10 mouse cellular contexts compared by ENCODE assay signal in genomic region chr14:111681773-111682172, GRCm38 (mm10). TPM values are rescaled to one million over a fixed set of nuclear protein-coding genes. Genes with fewer than 3 reads are reported as not detected.
DNase-seq lines count a peak whose midpoint lies in the region; ATAC-seq lines count a peak whose summit lies in the region.
"Had no signal": no experiment of that assay in that cellular context is flagged by ENCODE, and none has a peak within 500 bp of the region (broad histone marks: within the 10 kb centered on the region; RNA-seq: fewer than 3 reads in every experiment).

No protein-coding gene starts in this region.

- DNase-seq in heart, postnatal 14 days: no peak
- peak; percentile 14 for DNase-seq in forelimb bud, embryonic 11.5 days (ENCODE audit: low read depth, low spot score)
- no peak for DNase-seq in midbrain, embryonic 10.5 days (ENCODE audit: low spot score)
- no peak for DNase-seq in spleen, adult 18-20 months
- no peak for DNase-seq in urinary bladder, adult 2 months (ENCODE audit: low spot score)
- DNase-seq in left cerebral cortex, adult 18-20 months (ENCODE audit: low spot score in 2 of 2): no peak

- no peaks in the 10 kb centered on the region for H3K9me3 ChIP-seq in heart, embryonic 16.5 days (replicated peaks; ENCODE audit: control insufficient read depth, low read length)
- no peaks in the 10 kb centered on the region for H3K9me3 ChIP-seq in midbrain, embryonic 10.5 days (replicated peaks)

- ATAC-seq in heart, embryonic 16.5 days (replicated peaks; ENCODE audit: extremely low read depth, insufficient read depth, low FRiP score): no peak

- 5% methylated on average over 13 of the region's 13 CpGs for WGBS in heart, embryonic 16.5 days
- WGBS in midbrain, embryonic 10.5 days: 17% methylated on average over 13 of the region's 13 CpGs

- H3K4me3 ChIP-seq in heart, embryonic 16.5 days (ENCODE audit: low read length): peak overlapping the region; percentile 57
- H3K4me3 ChIP-seq in brown adipose tissue, adult 24 weeks (ENCODE audit: insufficient read depth, low read depth, low read length): peak overlapping the region; percentile 28
- H3K4me3 ChIP-seq in midbrain, embryonic 10.5 days: peak overlapping the region; percentile 53

- no peaks in the 10 kb centered on the region for H3K36me3 ChIP-seq in heart, embryonic 16.5 days (ENCODE audit: control insufficient read depth, insufficient read depth)
- peaks cover 22% of the 10 kb centered on the region for H3K36me3 ChIP-seq in midbrain, embryonic 10.5 days

- H3K4me2 ChIP-seq in heart, embryonic 16.5 days (ENCODE audit: low read depth, low read length): peak overlapping the region; percentile 72

- peaks cover 8% of the 10 kb centered on the region; the same call in 1 of the 2 replicates for H3K4me1 ChIP-seq in heart, embryonic 16.5 days (ENCODE audit: control insufficient read depth, insufficient read depth, low read length)
- no peaks in the 10 kb centered on the region for H3K4me1 ChIP-seq in brown adipose tissue, adult 24 weeks (ENCODE audit: control insufficient read depth, insufficient read depth, insufficient read length, low read length)
- peaks cover 32% of the 10 kb centered on the region for H3K4me1 ChIP-seq in midbrain, embryonic 10.5 days

- no peak overlapping the region for H3K27ac ChIP-seq in heart, embryonic 16.5 days (ENCODE audit: low read length)
- H3K27ac ChIP-seq in brown adipose tissue, adult 24 weeks (replicated peaks; ENCODE audit: low read depth, low read length): no peak overlapping the region
- H3K27ac ChIP-seq in midbrain, embryonic 10.5 days (replicated peaks): peak overlapping the region; percentile 65

- peaks cover 10% of the 10 kb centered on the region for H3K27me3 ChIP-seq in heart, embryonic 16.5 days (ENCODE audit: control insufficient read depth, insufficient read depth, low read length)
- H3K27me3 ChIP-seq in midbrain, embryonic 10.5 days (ENCODE audit: low read depth, poor library complexity, severe bottlenecking): peaks cover 26% of the 10 kb centered on the region

- H3K9ac ChIP-seq in heart, embryonic 16.5 days (ENCODE audit: low read length): peak overlapping the region; percentile 63

- intact Hi-C loops in heart, postnatal 14 days (cut with DNase I): no loop called here

RNA-seq across cellular contexts. Expression of gene Slitrk5, which starts 6.9 kb away (rescaled TPM):
- 4.4 and 5.3 TPM in 2 replicates for polyA plus RNA-seq in heart, embryonic 16.5 days (2015; fragmentation: Nextera tagmentation; extraction: Ambion mirVana)
- under 1 TPM in 1 of 2 experiments, not detected in 1; 0.07 TPM for total RNA-seq in heart, postnatal 14 days (2021)
- polyA plus RNA-seq in brown adipose tissue, adult 24 weeks (2012; ENCODE audit: insufficient read depth, insufficient read length, missing spikeins): not detected in 2 replicates
- 12.0 and 15.5 TPM in 2 replicates for polyA plus RNA-seq in midbrain, embryonic 10.5 days (2016; fragmentation: Nextera tagmentation; extraction: Ambion mirVana)
- 0.70 and 0.93 TPM in 2 replicates for polyA plus RNA-seq in urinary bladder, adult 2 months (2012; rRNA removed)
- total RNA-seq in left cerebral cortex, adult 18-20 months (2021): 10 to 100 TPM; 70.2 to 71.7 TPM
- total RNA-seq: hematopoietic stem cell, adult 5-6 weeks had no signal
- polyA plus RNA-seq: Patski had no signal
